Mouse (Mus musculus): ENCODE data around the gene Nap1l5. TPM values are rescaled to one million over a fixed set of nuclear protein-coding genes. Genes with fewer than 3 reads are reported as not detected.

Gene Nap1l5
- under 1 TPM; 0.16 to 0.18 TPM for total RNA-seq (2021)
- long read RNA-seq, experiment 1 = 0 reads
- long read RNA-seq, experiment 2 = 0 reads

DNA sequence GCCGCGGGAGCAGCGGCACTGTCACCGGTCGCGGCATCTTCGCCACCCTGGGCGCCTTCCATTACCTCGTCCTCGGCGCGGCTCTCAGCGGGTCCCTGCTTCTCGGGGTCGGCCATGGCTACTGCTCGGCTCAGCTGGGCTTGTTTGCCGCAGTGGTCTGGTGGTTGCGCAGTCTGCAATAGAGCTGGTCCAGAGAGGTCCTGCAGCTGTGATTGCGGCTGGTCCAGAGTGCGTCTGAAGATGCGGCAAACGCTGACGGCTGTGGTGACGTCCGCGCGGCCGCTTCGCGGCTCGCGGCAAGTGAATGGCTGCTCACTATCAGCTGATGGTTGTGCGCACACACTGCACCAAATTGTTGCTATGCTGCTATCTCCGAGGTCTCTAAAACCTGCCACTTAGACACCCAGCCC is at the start of gene Nap1l5:
Gene Nap1l5 (minus strand): TSS at position 225 of the 410 bp plus-strand sequence.
- intact Hi-C loops (cut with DNase I; ENCODE audit: low total_unique reads) = no loop called here

DNA sequence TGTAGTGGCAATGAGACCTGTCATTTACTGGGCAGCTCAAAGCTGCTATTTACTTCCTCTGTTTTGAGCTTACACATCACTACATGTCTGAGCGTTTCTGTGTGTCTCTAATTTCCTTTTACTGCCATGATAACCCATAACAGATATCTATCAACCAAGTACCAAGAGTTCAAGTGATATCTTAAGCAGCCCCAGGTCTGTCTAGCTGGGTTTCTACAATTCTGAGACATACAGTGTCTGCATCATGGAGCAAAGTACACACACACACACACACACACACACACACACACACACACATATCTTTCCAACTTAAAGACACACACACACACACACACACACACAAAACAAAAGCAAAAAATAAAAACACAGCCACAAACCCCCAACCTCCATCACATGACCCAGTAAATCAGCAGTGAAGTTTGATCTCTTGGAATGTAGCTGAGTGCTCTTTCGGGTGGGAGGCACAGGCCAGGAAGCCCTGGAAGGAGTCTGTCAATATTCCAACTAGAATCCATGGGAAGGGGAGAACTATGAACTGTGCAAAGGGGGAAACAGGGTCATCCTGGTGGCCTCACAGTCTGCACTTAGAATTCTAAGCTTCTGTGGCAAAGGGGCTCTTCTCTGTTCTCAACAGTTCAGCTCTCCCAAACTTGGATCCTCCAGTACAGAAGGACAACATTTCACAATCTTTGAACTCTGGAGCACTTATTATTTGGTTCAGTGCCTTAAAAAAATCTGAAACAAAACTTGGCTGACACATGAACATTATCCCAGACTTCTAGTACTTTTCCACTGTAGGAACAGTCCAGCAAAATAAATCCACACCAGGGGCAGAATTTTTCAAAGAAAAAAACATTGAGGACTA is 44.5 kb upstream of the Nap1l5 start:
- DNase-seq = no peak
- intact Hi-C loops (cut with DNase I; ENCODE audit: low total_unique reads) = no loop called here

More for the DNA sequence above, at the start of gene Nap1l5:
- no peak for DNase-seq

DNA sequence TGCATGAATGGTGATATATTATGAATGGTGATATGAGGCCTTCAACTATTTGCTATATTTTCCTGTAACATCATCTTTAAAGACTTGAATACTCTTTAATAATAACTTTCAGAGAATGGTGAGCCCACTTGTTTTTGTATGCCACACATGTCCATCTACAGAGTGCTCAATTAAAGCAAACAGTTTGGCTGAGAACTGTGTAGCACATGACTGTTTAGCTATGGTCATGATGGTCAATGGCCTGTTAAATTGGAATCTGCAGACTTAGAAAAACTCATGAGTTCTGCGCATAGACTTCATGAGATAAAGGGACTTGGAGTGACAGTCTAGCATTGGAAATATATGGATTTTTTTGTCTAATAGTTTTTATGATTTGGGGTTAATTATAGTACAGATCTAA is 43.5 kb upstream of the Nap1l5 start:
- intact Hi-C loops (cut with DNase I; ENCODE audit: low total_unique reads) = no loop called here
- DNase-seq = no peak

- DNase-seq = no peak
Measured at GRCm38 (mm10) chr6:58946840-58947239, 40.0 kb upstream of the Nap1l5 start.

GRCm38 (mm10) chr6:58946246-58946645 is 39.4 kb upstream of the Nap1l5 start:
- intact Hi-C loops (cut with DNase I; ENCODE audit: low total_unique reads) = no loop called here
- no peak for DNase-seq

More at GRCm38 (mm10) chr6:58946840-58947239, 40.0 kb upstream of the Nap1l5 start:
- intact Hi-C loops (cut with DNase I; ENCODE audit: low total_unique reads) = no loop called here

DNA sequence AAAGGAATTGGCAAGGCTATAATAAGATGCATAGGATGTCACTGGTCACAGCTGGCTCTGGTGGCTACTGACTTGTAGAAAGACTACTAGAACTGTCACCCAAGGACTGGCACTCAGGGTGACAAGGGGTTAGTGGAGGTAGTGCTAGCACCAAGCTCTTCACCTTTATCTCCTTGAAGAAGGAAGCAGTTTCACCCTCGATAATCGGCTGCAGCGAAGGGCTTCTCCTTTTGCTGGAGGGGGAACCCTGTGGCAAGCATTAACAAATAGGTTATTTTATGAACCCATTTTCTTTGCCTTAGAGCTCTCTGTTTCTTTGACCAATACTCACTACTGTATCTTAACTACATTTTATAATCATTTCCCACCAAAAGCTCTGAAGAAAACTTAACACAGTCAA is 37.1 kb upstream of the Nap1l5 start:
- intact Hi-C loops (cut with DNase I; ENCODE audit: low total_unique reads) = no loop called here
- DNase-seq = no peak

- DNase-seq = no peak
- intact Hi-C loops (cut with DNase I; ENCODE audit: low total_unique reads) = no loop called here
Measured at GRCm38 (mm10) chr6:58942276-58942675, 35.4 kb upstream of the Nap1l5 start.

GRCm38 (mm10) chr6:58937726-58938125 is 30.9 kb upstream of the Nap1l5 start:
- intact Hi-C loops (cut with DNase I; ENCODE audit: low total_unique reads) = no loop called here
- DNase-seq = no peak

- intact Hi-C loops (cut with DNase I; ENCODE audit: low total_unique reads) = no loop called here
- no peak for DNase-seq
Measured at GRCm38 (mm10) chr6:58934144-58934543, 27.3 kb upstream of the Nap1l5 start.

DNA sequence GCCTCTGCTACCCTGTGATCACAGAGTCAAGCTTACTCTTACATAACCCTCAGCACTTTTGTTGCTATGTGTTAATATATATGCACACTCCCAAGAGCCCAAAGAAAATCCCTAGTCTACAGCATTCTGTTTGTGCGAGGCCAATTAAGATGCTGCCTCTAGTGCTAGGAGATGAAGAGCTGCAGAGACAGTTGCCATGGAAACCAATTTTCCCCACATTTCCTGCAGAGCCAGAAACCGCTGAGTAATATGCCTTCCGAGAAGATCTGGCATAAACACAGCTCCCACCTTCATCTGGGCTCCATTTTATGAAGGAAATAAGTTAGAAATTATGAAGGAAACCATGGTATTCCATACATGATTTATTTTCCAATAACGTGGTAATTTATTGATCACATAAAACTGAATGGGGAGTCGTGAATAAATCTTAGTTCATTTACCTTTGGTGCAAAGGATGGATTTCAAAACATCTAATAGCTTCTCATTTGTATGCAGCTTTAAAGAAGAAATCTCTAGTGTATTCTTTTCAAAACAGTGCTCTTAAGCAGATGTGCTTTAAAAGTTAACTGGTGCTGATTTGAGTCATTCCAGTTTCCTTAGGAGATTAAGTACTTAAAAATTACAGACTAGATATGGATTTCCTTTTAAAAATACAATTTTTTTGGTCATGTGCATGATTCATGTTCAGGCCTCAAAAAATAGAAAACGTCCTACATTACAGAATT is 26.5 kb upstream of the Nap1l5 start:
- intact Hi-C loops (cut with DNase I; ENCODE audit: low total_unique reads) = no loop called here
- no peak for DNase-seq

DNA sequence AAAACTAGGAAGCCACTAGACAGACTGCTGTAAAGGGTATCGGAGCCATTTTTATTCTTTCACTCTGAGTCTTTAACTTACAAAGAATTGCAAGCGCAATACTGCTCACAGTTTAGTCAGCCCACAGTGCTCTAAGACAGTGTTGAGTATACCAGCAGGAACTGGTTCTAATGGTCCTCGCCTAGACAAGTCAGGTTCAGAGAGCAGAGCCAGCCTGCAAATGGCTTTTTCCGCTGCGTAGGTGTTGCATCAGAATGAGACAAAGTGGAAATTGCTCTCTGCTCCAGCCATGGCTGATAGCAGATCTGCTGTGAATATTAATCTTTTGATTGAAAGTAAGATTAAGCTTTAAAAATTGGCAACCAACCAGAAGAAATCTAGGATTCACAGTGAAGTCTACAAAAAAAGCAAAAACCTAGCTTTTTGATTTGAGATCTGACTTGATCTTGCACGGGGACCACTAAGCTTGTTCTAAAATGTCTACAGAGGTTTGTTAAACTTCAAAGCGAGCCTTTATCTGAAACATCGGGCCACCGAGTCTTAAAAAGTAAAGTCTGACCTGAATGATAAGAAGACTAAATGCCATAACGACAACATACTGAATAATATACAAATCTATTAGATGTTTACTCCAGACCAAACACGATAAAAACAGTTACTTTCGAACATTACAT is 25.8 kb upstream of the Nap1l5 start:
- no peak for DNase-seq
- intact Hi-C loops (cut with DNase I; ENCODE audit: low total_unique reads) = no loop called here

DNA sequence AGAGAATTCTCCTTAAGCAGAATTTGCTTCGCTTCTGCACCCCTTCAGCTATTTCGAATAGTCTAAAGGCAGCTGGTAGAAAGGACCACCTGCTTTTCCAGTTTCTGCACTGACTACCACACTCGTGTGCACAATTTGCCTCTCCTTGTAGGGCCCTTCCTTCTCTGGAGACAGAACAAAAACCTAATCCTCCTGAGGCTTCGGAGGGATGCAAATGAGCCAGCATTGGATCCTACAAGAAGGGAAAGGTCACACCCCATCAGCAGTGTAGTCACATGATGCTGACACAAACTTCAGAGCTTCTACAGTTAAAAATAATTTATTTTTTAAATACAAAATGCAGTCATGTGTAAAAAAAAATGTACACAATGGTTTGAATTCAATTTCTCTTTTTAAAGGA is 24.3 kb upstream of the Nap1l5 start:
- intact Hi-C loops (cut with DNase I; ENCODE audit: low total_unique reads) = no loop called here
- no peak for DNase-seq

DNA sequence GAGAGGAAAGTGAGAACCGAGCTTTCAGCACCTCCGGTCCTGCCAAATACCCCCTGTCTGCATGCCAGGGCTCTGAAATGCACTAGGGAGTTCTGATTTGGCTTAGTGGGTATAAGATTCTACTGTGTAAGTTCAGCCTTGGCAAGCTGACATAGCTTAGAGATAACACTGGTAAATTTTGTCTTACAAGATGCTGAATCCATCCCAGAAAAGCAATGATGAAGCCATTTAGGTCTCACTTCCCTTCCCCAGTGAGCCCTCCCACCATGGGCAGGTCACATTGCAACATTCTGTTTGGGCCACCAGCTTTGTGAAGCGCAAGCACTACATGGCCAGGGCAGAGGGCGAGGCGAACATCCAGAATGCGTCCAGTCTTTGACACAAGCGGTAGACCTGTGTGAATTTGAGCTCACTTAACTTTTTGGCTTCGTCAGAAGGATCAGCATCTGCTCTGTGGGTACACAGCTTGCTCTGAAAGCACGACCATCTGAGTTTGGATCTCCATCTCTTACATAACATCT is 23.1 kb upstream of the Nap1l5 start:
- intact Hi-C loops (cut with DNase I; ENCODE audit: low total_unique reads) = no loop called here
- DNase-seq = peak; percentile 48

DNA sequence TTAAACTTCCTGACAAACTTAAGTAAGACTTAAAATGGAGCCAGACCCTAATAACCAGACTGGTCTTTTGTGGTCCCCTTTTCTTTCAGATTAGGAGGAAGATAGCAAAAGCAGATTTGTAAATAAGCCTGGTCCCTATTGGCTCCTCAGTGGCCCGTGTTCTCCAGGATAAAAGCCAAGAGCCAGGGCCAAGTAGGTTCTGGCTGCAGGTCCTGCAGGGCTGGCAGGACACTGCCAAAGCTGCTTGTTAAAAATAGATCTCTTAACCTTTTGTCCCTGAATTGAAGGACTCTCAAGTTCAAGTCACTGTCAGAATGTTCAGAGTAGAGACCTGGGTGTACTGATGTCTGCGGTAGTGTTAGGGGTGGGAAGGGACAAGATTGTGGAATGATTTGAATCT is 21.0 kb upstream of the Nap1l5 start:
- DNase-seq = peak; percentile 61
- intact Hi-C loops (cut with DNase I; ENCODE audit: low total_unique reads) = no loop called here

DNA sequence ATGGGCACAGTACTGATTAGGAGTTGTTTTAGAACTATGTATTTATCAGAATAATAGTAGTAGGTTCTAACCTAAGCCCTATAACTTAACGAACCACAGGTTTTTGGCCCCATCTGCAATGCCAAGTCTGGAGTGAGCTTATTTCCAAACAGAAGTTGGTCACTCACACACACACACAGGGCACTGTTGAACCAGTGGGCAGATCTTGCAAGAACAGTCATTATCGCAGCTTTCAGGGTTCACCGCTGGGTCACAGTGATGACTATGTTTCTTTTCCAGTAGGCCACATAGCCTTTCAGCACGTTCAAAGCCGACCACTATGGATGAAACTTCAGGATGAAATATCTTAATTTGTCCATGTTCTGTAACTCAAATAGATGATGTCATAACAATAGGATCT is 15.6 kb upstream of the Nap1l5 start:
- intact Hi-C loops (cut with DNase I; ENCODE audit: low total_unique reads) = no loop called here
- DNase-seq = no peak

DNA sequence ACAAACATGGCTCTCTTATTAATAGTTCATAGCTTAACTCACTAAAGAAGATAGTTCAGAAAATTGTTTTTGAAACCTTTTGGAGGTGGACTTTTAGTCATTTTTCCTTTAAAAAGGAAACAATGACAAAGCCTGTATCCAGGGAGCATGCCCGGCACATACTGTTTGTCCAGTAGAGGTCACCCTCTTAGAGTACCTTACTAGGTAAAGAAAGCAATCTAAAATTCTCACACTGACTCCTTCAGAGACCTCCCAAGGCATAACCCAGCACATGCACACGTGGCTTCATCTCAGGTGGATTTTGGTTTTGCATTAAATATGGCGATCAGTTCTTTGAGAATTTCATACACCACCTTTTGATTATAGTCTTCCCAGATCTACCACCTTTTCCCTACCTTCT is 14.7 kb upstream of the Nap1l5 start:
- DNase-seq = no peak

DNA sequence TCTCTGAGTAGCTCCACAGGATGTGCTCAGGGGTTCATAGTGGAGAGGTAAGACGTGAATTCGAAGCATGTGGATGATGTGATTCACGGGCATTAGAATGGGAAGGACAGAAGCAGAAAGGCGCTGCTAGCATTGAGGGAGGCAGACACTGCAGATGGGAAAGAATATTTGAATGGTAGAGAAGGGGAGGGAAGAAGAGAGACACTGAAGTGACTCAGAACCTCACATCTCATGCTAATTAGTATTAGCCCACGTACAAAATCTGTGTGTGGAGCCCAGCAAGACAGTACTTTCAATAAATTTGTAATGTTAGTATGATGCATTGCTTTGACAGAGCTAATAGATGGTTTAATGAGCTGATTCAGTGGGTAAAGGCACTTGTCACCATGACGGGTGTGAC is 13.9 kb upstream of the Nap1l5 start:
- no peak for DNase-seq
- intact Hi-C loops (cut with DNase I; ENCODE audit: low total_unique reads) = no loop called here

More for the DNA sequence above, 14.7 kb upstream of the Nap1l5 start:
- intact Hi-C loops (cut with DNase I; ENCODE audit: low total_unique reads) = no loop called here

DNA sequence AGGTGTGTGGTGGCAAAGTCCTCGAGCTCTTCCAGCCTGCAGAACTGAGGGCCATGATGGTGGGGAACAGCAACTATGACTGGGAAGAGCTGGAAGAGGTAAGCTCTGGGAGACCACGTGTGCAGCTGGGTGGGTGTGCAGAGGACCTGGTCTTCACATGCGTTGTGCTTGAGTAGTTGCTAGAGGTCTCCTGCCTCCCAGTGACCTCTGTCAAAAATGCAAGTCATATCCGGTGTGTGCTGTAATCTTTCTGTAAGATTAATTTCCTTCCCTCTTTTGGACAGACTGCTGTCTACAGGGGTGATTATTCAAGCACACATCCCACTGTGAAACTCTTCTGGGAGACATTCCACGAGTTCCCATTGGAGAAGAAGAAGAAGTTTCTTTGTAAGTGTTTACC is 9.6 kb upstream of the Nap1l5 start:
- DNase-seq = no peak
- intact Hi-C loops (cut with DNase I; ENCODE audit: low total_unique reads) = no loop called here

- DNase-seq = no peak
- intact Hi-C loops (cut with DNase I; ENCODE audit: low total_unique reads) = no loop called here
Measured at GRCm38 (mm10) chr6:58913971-58914370, 7.1 kb upstream of the Nap1l5 start.

- intact Hi-C loops (cut with DNase I; ENCODE audit: low total_unique reads) = no loop called here
- no peak for DNase-seq
Measured at GRCm38 (mm10) chr6:58913551-58913950, 6.7 kb upstream of the Nap1l5 start.
